Mouse (Mus musculus) G1E (cell line): Measurements from ENCODE around the gene Rhox10.

ENCODE experiments used
- CTCF ChIP-seq: IDR thresholded peaks from 2 replicates; pipeline ENCODE4 v1.5.1; 2012; ENCODE audit warnings: low read depth, low read length, inconsistent platforms, mixed read lengths
- GATA1 ChIP-seq: IDR thresholded peaks from 2 replicates; pipeline ENCODE4 v1.6.1; 2012; ENCODE audit warnings: borderline replicate concordance, low read length, inconsistent platforms, mixed read lengths
- GATA2 ChIP-seq: IDR thresholded peaks from 2 replicates; pipeline ENCODE4 v1.6.1; 2012; ENCODE audit warnings: low read depth, low read length, inconsistent platforms, borderline replicate concordance
- TAL1 ChIP-seq: conservative IDR thresholded peaks from 2 replicates; pipeline ENCODE4 v1.6.1; 2012; ENCODE audit warnings: low read depth, low read length, inconsistent platforms, mixed read lengths

DNA sequence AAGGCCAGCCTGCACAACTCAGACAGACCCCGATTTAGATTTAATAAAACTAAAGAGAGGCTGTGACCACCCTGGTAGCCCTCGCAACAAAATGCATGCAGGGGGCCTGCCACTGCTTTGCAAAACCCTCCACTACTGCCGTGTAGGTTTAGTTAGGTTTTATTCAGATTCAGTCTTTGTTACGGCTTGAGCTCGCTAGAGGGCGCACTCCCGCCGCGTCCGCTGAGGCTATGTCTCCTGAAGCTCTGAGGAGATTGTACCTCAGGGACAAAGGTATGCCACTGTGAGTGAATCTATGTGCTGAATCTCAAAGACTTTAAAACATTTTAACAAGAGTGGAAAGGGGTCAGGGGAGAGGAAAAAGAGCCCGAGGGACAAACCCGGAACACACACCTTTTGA is 18.0 kb downstream of the Rhox10 start:
- TF ChIP-seq CTCF, result no peak
- TF ChIP-seq TAL1, result no peak
- TF ChIP-seq GATA1, result no peak
- no peak for TF ChIP-seq GATA2
